Mouse (Mus musculus) limb, embryonic 14.5 days (tissue): Measurements from ENCODE around the gene Mmrn2. TPM values are rescaled to one million over a fixed set of nuclear protein-coding genes. Genes with fewer than 3 reads are reported as not detected.
A peak's percentile ranks its signal among the peaks of the same experiment; 100 is the strongest.

Source experiments
- ATAC-seq: fragments of 200-750 bp; cut with Nextera tagmentation; 2 replicates; pipeline ENCODE4 v1.8.0; 2017; ENCODE audit warnings: low read depth, moderate number of reproducible peaks, moderate TSS enrichment; ENCODE audit not compliant: low FRiP score
- DNase-seq: peaks from one replicate; pipeline ENCODE4 v3.0.0-alpha.2; 2015; ENCODE audit warnings: low spot score
- H3K27ac ChIP-seq: fragments of 300-500 bp; sonication (generic); replicated peaks from 2 replicates; pipeline ENCODE4 v1.5.1; 2014; ENCODE audit warnings: low read depth, mild to moderate bottlenecking, low read length, moderate library complexity, mixed read lengths
- H3K27me3 ChIP-seq: fragments of 300-500 bp; sonication (generic); 2 replicates; pipeline ENCODE4 v1.6.1; 2014; ENCODE audit warnings: low read length, mixed read lengths; ENCODE audit not compliant: control insufficient read depth, insufficient read depth
- H3K36me3 ChIP-seq: fragments of 300-500 bp; sonication (generic); 2 replicates; pipeline ENCODE4 v1.6.1; 2014; ENCODE audit warnings: mild to moderate bottlenecking, low read length, moderate library complexity, mixed read lengths; ENCODE audit not compliant: control insufficient read depth, insufficient read depth
- H3K4me1 ChIP-seq: fragments of 300-500 bp; sonication (generic); 2 replicates; pipeline ENCODE4 v1.6.1; 2014; ENCODE audit warnings: antibody characterized with exemption, low read length, mixed read lengths; ENCODE audit not compliant: control insufficient read depth, insufficient read depth
- H3K4me2 ChIP-seq: fragments of 300-500 bp; sonication (generic); replicated peaks from 2 replicates; pipeline ENCODE4 v1.6.1; 2014; ENCODE audit warnings: low read depth, mild to moderate bottlenecking, low read length, moderate library complexity; ENCODE audit not compliant: severe bottlenecking
- H3K4me3 ChIP-seq: fragments of 300-500 bp; sonication (generic); replicated peaks from 2 replicates; pipeline ENCODE4 v1.5.1; 2014; ENCODE audit warnings: low read length
- H3K9ac ChIP-seq: fragments of 300-500 bp; sonication (generic); 2 replicates; pipeline ENCODE4 v1.6.1; 2014; ENCODE audit warnings: mild to moderate bottlenecking, low read depth, low read length, moderate library complexity; ENCODE audit not compliant: severe bottlenecking
- H3K9me3 ChIP-seq: fragments of 300-500 bp; sonication (generic); 2 replicates; pipeline ENCODE4 v1.6.1; 2016; ENCODE audit warnings: low read length; ENCODE audit not compliant: control insufficient read depth
- POLR2A ChIP-seq: fragments of 200-500 bp; IDR thresholded peaks from 2 replicates; pipeline ENCODE4 v1.8.0; 2012; ENCODE audit warnings: inconsistent platforms, mild to moderate bottlenecking, moderate library complexity, borderline replicate concordance; ENCODE audit not compliant: insufficient read depth, insufficient read length; ENCODE audit errors: extremely low read depth
- WGBS: fragments of 180-500 bp; shearing (Covaris S2); extraction: QIAGEN DNeasy Blood & Tissue Kit; methylation state at CpG from one replicate; pipeline ENCODE4 v1.1.7; 2014; 5-methylcytosine and 5-hydroxymethylcytosine counted together
- polyA plus RNA-seq, 2 experiments: library from polyadenylated mRNA; depleted of rRNA in 1 of 2; stranded (reverse) in 1 of 2; unstranded in 1 of 2; fragments of >200 nt; fragmentation: Nextera tagmentation in 1 of 2; extraction: Ambion mirVana in 1 of 2; gene quantifications; 2 replicates each; pipeline versions ENCODE4 v1.2.1 to v1.2.3; 2012 to 2014

Gene Mmrn2
- polyA plus RNA-seq, 2 experiments, result 4.5 to 7.7 TPM

- Histone ChIP-seq H3K4me3 (no peak within 1 kb of the TSS), H3K9me3 (no peaks in the 10 kb centered on the region), H3K4me2 (no peak within 1 kb of the TSS), H3K27ac (no peak within 1 kb of the TSS), H3K36me3 (no peaks in the 10 kb centered on the region), H3K27me3 (no peaks in the 10 kb centered on the region), H3K4me1 (peaks cover 17% of the 10 kb centered on the region), H3K9ac (no peak within 1 kb of the TSS)
- no peak for ATAC-seq
- WGBS, result 41% methylated on average over 10 of the region's 10 CpGs
- TF ChIP-seq POLR2A, result no peak
- no peak for DNase-seq
These were observed 688 bp upstream of the Mmrn2 start, which contains the start of gene Sncg for GRCm38 (mm10) chr14:34374577-34374976. TSS of gene Sncg (minus strand) at chr14:34374789.

- no peaks in the 10 kb centered on the region for H3K9me3 ChIP-seq
- ATAC-seq (no peak), DNase-seq (no peak)
- H3K27me3 ChIP-seq, result no peaks in the 10 kb centered on the region
- no peak overlapping the region for H3K9ac ChIP-seq
- TF ChIP-seq POLR2A, result no peak
- H3K36me3 ChIP-seq, result no peaks in the 10 kb centered on the region
- 64% methylated on average over 5 of the region's 5 CpGs for WGBS
- no peak overlapping the region for H3K27ac ChIP-seq
- H3K4me2 ChIP-seq, result no peak overlapping the region
- no peak overlapping the region for H3K4me3 ChIP-seq
- H3K4me1 ChIP-seq, result peaks cover 17% of the 10 kb centered on the region
These were observed 676 bp downstream of the Mmrn2 start for GRCm38 (mm10) chr14:34375941-34376340.

- no peaks in the 10 kb centered on the region for H3K36me3 ChIP-seq
- no peaks in the 10 kb centered on the region for H3K27me3 ChIP-seq
- no peaks in the 10 kb centered on the region for H3K9me3 ChIP-seq
- H3K4me2 ChIP-seq, result no peak overlapping the region
- H3K27ac ChIP-seq, result no peak overlapping the region
- 67% methylated on average over 4 of the region's 4 CpGs for WGBS
- H3K4me1 ChIP-seq, result peaks cover 17% of the 10 kb centered on the region
- no peak overlapping the region for H3K9ac ChIP-seq
- DNase-seq (no peak), ATAC-seq (no peak)
- no peak overlapping the region for H3K4me3 ChIP-seq
- TF ChIP-seq POLR2A, result no peak
These were observed 1.9 kb downstream of the Mmrn2 start for GRCm38 (mm10) chr14:34377121-34377520.

- no peak overlapping the region for H3K4me3 ChIP-seq
- H3K4me1 ChIP-seq, result peaks cover 17% of the 10 kb centered on the region
- TF ChIP-seq POLR2A, result no peak
- H3K36me3 ChIP-seq, result no peaks in the 10 kb centered on the region
- H3K9ac ChIP-seq, result no peak overlapping the region
- peak; percentile 41 for DNase-seq
- ATAC-seq, result peak; percentile 52; the same call in 1 of the 2 replicates
- no peaks in the 10 kb centered on the region for H3K9me3 ChIP-seq
- no peak overlapping the region for H3K4me2 ChIP-seq
- peak overlapping the region; percentile 71 for H3K27ac ChIP-seq
- 35% methylated on average over 10 of the region's 11 CpGs for WGBS
- H3K27me3 ChIP-seq, result no peaks in the 10 kb centered on the region
These were observed 3.5 kb downstream of the Mmrn2 start for GRCm38 (mm10) chr14:34378560-34379331.

- Histone ChIP-seq H3K4me1 (peaks cover 10% of the 10 kb centered on the region), H3K27me3 (no peaks in the 10 kb centered on the region), H3K4me3 (no peak overlapping the region), H3K4me2 (no peak overlapping the region), H3K36me3 (no peaks in the 10 kb centered on the region), H3K9ac (no peak overlapping the region), H3K27ac (no peak overlapping the region), H3K9me3 (no peaks in the 10 kb centered on the region)
- ATAC-seq, result no peak
- no peak for TF ChIP-seq POLR2A
- DNase-seq, result no peak
- 90% methylated on average over 9 of the region's 9 CpGs for WGBS
These were observed 7.8 kb downstream of the Mmrn2 start for GRCm38 (mm10) chr14:34382921-34383704.
